Mouse (Mus musculus): Measurements from ENCODE around the gene Smco3. TPM values are rescaled to one million over a fixed set of nuclear protein-coding genes. Genes with fewer than 3 reads are reported as not detected.

Gene Smco3
- polyA plus RNA-seq, 1 experiment from 2014 or later, result not detected

DNA sequence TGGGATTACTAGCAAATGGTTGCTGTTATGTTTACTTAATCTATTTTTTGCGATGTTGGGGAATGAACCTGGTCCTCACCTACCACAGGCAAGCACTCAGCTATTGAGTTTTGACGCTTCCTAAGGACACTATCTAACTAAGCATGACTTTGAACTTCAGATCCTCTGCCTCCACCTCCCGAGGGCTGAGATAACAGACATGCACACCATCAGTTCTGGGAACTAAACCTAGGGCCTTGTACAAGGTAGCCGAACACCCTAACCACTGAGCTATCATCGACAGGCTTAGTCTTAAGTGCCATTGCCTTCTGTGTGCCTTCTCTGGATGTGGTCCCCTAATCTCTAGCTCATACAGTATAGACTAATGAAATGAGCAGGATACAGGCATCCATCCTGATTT is 30.1 kb upstream of the Smco3 start:
- H3K36me3 ChIP-seq (ENCODE audit: control insufficient read depth, insufficient read depth, low read length), result no peaks in the 10 kb centered on the region
- H3K27ac ChIP-seq (replicated peaks; ENCODE audit: low read depth, low read length), result no peak overlapping the region
- H3K4me2 ChIP-seq (ENCODE audit: low read depth, severe bottlenecking), result no peak overlapping the region
- H3K27me3 ChIP-seq (ENCODE audit: control insufficient read depth, insufficient read depth, low read length), result no peaks in the 10 kb centered on the region
- DNase-seq (ENCODE audit: low spot score), result no peak
- no peak overlapping the region for H3K9ac ChIP-seq (ENCODE audit: low read length)
- no peaks in the 10 kb centered on the region for H3K9me3 ChIP-seq (ENCODE audit: control insufficient read depth, low read length)
- no peak for ATAC-seq (ENCODE audit: insufficient number of reproducible peaks, low FRiP score, low TSS enrichment, low read depth)
- no peaks in the 10 kb centered on the region for H3K4me1 ChIP-seq (ENCODE audit: control insufficient read depth, insufficient read depth, low read length)
- H3K4me3 ChIP-seq (ENCODE audit: low read depth, low read length), result no peak overlapping the region
- WGBS, result 90% methylated on average over 5 of the region's 5 CpGs

DNA sequence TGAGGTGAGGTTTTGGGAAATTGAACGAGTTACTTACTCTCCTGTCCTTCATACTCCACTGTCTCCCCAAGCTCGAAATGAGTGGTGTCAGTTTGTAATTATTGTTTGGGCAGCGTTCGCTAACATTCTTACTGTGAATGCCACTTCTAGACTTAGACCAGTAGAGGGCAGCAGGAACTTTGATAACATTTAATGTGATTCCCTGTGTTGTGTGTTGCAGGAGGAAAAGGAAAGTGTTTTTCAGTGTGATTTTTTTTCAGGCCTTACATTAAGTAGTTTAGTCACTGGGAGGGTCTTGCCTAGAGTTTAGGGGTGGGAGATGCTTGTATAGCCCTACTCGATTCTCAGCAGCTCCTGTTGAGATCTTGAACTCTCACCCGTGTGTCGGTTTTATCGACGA is 25.8 kb upstream of the Smco3 start:
- no peaks in the 10 kb centered on the region for H3K27me3 ChIP-seq (ENCODE audit: control insufficient read depth, insufficient read depth, low read length)
- DNase-seq (ENCODE audit: low spot score), result peak; percentile 34
- H3K27ac ChIP-seq (replicated peaks; ENCODE audit: low read depth, low read length), result no peak overlapping the region
- no peaks in the 10 kb centered on the region for H3K9me3 ChIP-seq (ENCODE audit: control insufficient read depth, low read length)
- peaks cover 3% of the 10 kb centered on the region; the same call in 1 of the 2 replicates for H3K4me1 ChIP-seq (ENCODE audit: control insufficient read depth, insufficient read depth, low read length)
- no peak overlapping the region for H3K4me3 ChIP-seq (ENCODE audit: low read depth, low read length)
- H3K4me2 ChIP-seq (ENCODE audit: low read depth, severe bottlenecking), result no peak overlapping the region
- H3K36me3 ChIP-seq (ENCODE audit: control insufficient read depth, insufficient read depth, low read length), result no peaks in the 10 kb centered on the region
- WGBS, result 47% methylated on average over 9 of the region's 9 CpGs
- ATAC-seq (ENCODE audit: insufficient number of reproducible peaks, low FRiP score, low TSS enrichment, low read depth), result no peak
- H3K9ac ChIP-seq (ENCODE audit: low read length), result no peak overlapping the region

DNA sequence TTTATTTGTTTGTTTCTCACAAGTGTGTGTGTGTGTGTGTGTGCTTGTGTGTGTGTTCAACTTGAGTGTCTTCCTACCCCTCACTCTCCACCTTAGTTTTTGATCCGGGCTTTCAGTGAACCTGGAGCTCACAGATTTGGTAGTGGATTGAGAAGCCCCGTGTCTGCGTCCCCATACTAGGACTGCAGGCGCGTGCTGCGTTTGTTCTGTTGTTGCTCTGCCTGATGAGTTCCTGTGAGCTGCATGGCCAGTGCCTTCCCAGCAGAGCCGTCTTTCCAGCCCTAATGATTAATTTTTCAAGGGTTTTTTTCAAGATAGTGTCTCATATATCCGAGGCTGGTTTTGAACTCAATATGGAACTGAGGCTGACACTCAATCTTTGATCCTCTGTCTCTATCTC is 23.2 kb upstream of the Smco3 start:
- H3K36me3 ChIP-seq (ENCODE audit: control insufficient read depth, insufficient read depth, low read length), result no peaks in the 10 kb centered on the region
- no peak overlapping the region for H3K4me2 ChIP-seq (ENCODE audit: low read depth, severe bottlenecking)
- no peaks in the 10 kb centered on the region for H3K9me3 ChIP-seq (ENCODE audit: control insufficient read depth, low read length)
- ATAC-seq (ENCODE audit: insufficient number of reproducible peaks, low FRiP score, low TSS enrichment, low read depth), result no peak
- no peak overlapping the region for H3K4me3 ChIP-seq (ENCODE audit: low read depth, low read length)
- H3K9ac ChIP-seq (ENCODE audit: low read length), result no peak overlapping the region
- no peak overlapping the region for H3K27ac ChIP-seq (replicated peaks; ENCODE audit: low read depth, low read length)
- DNase-seq (ENCODE audit: low spot score), result no peak
- H3K4me1 ChIP-seq (ENCODE audit: control insufficient read depth, insufficient read depth, low read length), result peaks cover 3% of the 10 kb centered on the region; the same call in 1 of the 2 replicates
- H3K27me3 ChIP-seq (ENCODE audit: control insufficient read depth, insufficient read depth, low read length), result no peaks in the 10 kb centered on the region
- WGBS, result 75% methylated on average over 8 of the region's 8 CpGs

DNA sequence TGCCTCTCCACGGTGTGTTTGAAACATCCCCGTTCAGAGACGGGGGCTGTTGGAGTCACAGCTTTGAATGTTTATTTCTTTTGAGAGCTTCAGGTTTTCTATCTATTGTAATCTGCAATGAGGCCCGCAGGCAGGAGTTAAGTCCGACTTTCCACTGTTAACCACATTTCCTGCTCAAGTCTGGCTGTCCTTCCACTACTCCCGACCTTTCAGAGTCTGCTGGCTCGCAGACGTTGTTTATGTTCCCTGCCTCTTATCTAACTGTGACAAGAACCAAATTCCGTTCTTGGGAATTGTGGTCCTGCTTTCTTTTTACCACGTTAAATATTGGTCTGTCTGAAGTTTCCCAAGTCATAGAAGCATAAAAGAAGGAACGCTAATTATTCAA is 22.6 kb upstream of the Smco3 start:
- H3K4me2 ChIP-seq (ENCODE audit: low read depth, severe bottlenecking), result no peak overlapping the region
- no peaks in the 10 kb centered on the region for H3K36me3 ChIP-seq (ENCODE audit: control insufficient read depth, insufficient read depth, low read length)
- H3K27me3 ChIP-seq (ENCODE audit: control insufficient read depth, insufficient read depth, low read length), result no peaks in the 10 kb centered on the region
- no peak overlapping the region for H3K27ac ChIP-seq (replicated peaks; ENCODE audit: low read depth, low read length)
- 24% methylated on average over 11 of the region's 11 CpGs for whole genome bisulfite sequencing
- no peak overlapping the region for H3K9ac ChIP-seq (ENCODE audit: low read length)
- peaks cover 4% of the 10 kb centered on the region; the same call in 1 of the 2 replicates for H3K4me1 ChIP-seq (ENCODE audit: control insufficient read depth, insufficient read depth, low read length)
- H3K9me3 ChIP-seq (ENCODE audit: control insufficient read depth, low read length), result no peaks in the 10 kb centered on the region
- ATAC-seq (ENCODE audit: insufficient number of reproducible peaks, low FRiP score, low TSS enrichment, low read depth) (no peak), DNase-seq (ENCODE audit: low spot score) (no peak)
- H3K4me3 ChIP-seq (ENCODE audit: low read depth, low read length), result no peak overlapping the region

DNA sequence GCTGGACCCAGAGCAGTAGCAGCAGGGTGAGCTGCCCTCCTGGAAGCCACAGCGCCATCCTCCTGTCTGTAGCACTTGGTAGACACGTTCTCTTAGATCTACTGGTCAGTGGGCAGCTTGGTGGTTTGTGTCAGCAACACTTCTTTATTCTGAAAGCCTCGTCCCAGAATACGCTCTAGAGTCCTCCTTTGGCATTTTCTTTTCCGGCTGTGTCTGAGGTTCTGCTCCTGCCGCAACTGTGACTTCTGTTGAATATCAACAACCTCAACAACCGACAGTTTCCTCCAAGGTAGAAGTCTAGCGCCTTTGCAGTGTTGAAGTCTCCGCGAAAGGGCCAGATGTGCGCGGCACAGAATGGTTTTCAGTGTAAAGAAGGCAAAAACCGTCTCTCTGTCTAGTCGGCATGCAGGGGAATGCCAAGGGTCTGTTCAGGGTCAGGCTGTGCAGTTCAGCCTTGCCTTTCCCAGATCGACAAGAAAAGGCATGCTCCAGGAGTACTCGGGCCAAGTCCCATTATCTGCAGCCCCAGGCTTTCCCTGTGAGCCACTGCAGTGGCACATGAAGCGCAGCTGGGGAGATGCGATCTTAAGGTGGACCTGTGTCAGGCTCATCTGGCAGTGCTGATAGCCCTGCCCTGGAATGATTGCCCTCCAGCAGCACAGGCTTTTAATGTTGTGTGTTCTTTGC is 22.1 kb upstream of the Smco3 start, which contains the start of gene Art4:
TSS of gene Art4 (minus strand) at position 548 of the 687 bp plus-strand sequence.
- Histone ChIP-seq H3K27me3 (ENCODE audit: control insufficient read depth, insufficient read depth, low read length) (no peaks in the 10 kb centered on the region), H3K4me2 (ENCODE audit: low read depth, severe bottlenecking) (no peak within 1 kb of the TSS), H3K36me3 (ENCODE audit: control insufficient read depth, insufficient read depth, low read length) (no peaks in the 10 kb centered on the region), H3K9me3 (ENCODE audit: control insufficient read depth, low read length) (no peaks in the 10 kb centered on the region), H3K9ac (ENCODE audit: low read length) (0 out of 2 replicates have a peak within 1 kb of the TSS, but pooled peaks have one; percentile 14), H3K4me3 (ENCODE audit: low read depth, low read length) (no peak within 1 kb of the TSS), H3K4me1 (ENCODE audit: control insufficient read depth, insufficient read depth, low read length) (peaks cover 8% of the 10 kb centered on the region; the same call in 1 of the 2 replicates), H3K27ac (replicated peaks; ENCODE audit: low read depth, low read length) (no peak within 1 kb of the TSS)
- DNase-seq (ENCODE audit: low spot score) (peak; percentile 33), ATAC-seq (ENCODE audit: insufficient number of reproducible peaks, low FRiP score, low TSS enrichment, low read depth) (no peak)
- 63% methylated on average over 18 of the region's 18 CpGs for WGBS

DNA sequence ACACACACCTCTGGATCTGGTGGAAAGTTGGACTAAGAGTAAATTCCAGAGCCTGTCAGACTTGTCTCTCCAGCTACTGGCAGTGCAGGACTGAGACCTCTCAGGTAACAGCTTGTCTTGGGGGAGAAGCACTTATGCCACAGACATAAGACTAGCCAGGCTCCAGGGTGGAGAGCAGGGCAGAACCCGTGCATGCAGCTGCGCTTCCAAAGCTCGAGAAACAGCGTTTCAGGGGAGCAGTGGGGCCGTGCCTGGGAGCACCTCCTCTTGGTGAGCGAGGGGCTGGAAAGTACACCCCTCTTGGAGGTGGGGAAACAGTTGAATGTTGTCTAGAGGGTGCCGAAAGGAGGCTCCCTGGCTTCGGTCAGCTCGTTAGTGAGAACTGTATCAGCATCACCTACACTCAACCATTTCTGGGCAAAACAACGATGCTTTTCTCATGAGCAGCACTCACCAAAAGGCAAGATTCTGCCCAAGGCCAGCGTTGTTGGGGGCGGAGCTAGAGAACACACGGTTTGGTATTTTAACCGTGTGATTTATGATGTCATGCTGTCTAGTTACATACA is 20.9 kb upstream of the Smco3 start:
- ATAC-seq (ENCODE audit: insufficient number of reproducible peaks, low FRiP score, low TSS enrichment, low read depth) (no peak; the same call in 1 of the 2 replicates), DNase-seq (ENCODE audit: low spot score) (peak; percentile 47)
- H3K4me3 ChIP-seq (ENCODE audit: low read depth, low read length), result no peak overlapping the region
- peak overlapping the region; percentile 78; the same call in 1 of the 2 replicates for H3K27ac ChIP-seq (replicated peaks; ENCODE audit: low read depth, low read length)
- no peaks in the 10 kb centered on the region for H3K9me3 ChIP-seq (ENCODE audit: control insufficient read depth, low read length)
- no peak overlapping the region for H3K9ac ChIP-seq (ENCODE audit: low read length)
- H3K4me2 ChIP-seq (ENCODE audit: low read depth, severe bottlenecking), result no peak overlapping the region
- peaks cover 8% of the 10 kb centered on the region; the same call in 1 of the 2 replicates for H3K4me1 ChIP-seq (ENCODE audit: control insufficient read depth, insufficient read depth, low read length)
- WGBS, result 45% methylated on average over 14 of the region's 14 CpGs
- H3K27me3 ChIP-seq (ENCODE audit: control insufficient read depth, insufficient read depth, low read length), result no peaks in the 10 kb centered on the region
- no peaks in the 10 kb centered on the region for H3K36me3 ChIP-seq (ENCODE audit: control insufficient read depth, insufficient read depth, low read length)

DNA sequence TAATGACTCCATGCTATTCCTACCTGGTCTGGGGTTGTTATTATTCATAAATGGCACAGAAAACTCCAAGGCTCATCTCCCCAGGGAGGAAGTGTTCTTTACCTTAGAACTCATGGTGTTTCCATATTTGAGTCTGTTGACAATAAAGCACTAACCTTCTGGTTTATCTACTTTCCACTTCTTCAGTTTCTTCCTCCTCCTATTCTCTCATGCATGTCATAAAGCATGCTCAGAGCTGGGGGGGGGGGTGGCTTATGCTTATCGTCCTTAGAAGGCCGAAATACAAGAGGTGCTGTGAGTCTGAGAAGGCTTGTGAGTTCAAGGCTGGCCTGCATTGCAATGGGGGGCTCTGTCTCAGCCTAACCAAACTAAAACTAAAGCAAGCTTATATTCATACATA is 19.9 kb upstream of the Smco3 start:
- no peaks in the 10 kb centered on the region for H3K9me3 ChIP-seq (ENCODE audit: control insufficient read depth, low read length)
- H3K36me3 ChIP-seq (ENCODE audit: control insufficient read depth, insufficient read depth, low read length), result no peaks in the 10 kb centered on the region
- H3K9ac ChIP-seq (ENCODE audit: low read length), result no peak overlapping the region
- 83% methylated on average over 2 of the region's 2 CpGs for WGBS
- ATAC-seq (ENCODE audit: insufficient number of reproducible peaks, low FRiP score, low TSS enrichment, low read depth) (no peak), DNase-seq (ENCODE audit: low spot score) (no peak)
- no peak overlapping the region for H3K4me2 ChIP-seq (ENCODE audit: low read depth, severe bottlenecking)
- peaks cover 8% of the 10 kb centered on the region; the same call in 1 of the 2 replicates for H3K4me1 ChIP-seq (ENCODE audit: control insufficient read depth, insufficient read depth, low read length)
- H3K27ac ChIP-seq (replicated peaks; ENCODE audit: low read depth, low read length), result no peak overlapping the region
- H3K4me3 ChIP-seq (ENCODE audit: low read depth, low read length), result no peak overlapping the region
- no peaks in the 10 kb centered on the region for H3K27me3 ChIP-seq (ENCODE audit: control insufficient read depth, insufficient read depth, low read length)

DNA sequence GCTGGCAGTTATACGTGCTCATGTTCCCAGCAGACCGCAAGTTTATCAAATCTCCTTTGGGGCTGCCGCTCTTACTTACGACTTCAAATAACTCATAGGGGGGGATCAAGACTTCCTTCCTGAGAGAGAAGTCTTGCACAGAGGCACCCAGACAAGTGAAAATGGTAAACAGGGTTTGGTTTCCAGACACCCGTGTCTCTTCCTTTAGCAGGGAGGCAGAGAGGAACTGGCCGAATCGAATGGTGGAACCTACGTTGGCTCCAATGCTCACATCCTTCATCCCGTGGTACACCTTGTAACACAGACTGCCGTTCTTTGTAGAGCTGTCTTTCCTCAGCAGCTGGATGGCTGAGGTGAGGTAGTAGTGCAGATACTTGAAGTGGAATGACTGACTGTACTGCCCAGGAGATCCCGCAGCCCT is 19.1 kb upstream of the Smco3 start:
- DNase-seq (ENCODE audit: low spot score), result no peak
- H3K4me1 ChIP-seq (ENCODE audit: control insufficient read depth, insufficient read depth, low read length), result peaks cover 8% of the 10 kb centered on the region; the same call in 1 of the 2 replicates

More for the DNA sequence above, 19.1 kb upstream of the Smco3 start:
- no peak overlapping the region for H3K4me2 ChIP-seq (ENCODE audit: low read depth, severe bottlenecking)
- H3K36me3 ChIP-seq (ENCODE audit: control insufficient read depth, insufficient read depth, low read length), result no peaks in the 10 kb centered on the region
- no peak overlapping the region for H3K4me3 ChIP-seq (ENCODE audit: low read depth, low read length)
- no peak for ATAC-seq (ENCODE audit: insufficient number of reproducible peaks, low FRiP score, low TSS enrichment, low read depth)
- no peak overlapping the region for H3K9ac ChIP-seq (ENCODE audit: low read length)
- H3K9me3 ChIP-seq (ENCODE audit: control insufficient read depth, low read length), result no peaks in the 10 kb centered on the region
- WGBS, result 88% methylated on average over 11 of the region's 11 CpGs
- H3K27me3 ChIP-seq (ENCODE audit: control insufficient read depth, insufficient read depth, low read length), result no peaks in the 10 kb centered on the region
- H3K27ac ChIP-seq (replicated peaks; ENCODE audit: low read depth, low read length), result no peak overlapping the region
